10 mouse cellular contexts compared by ENCODE assay signal in genomic region chr2:71546640-71547071, GRCm38 (mm10). TPM values are rescaled to one million over a fixed set of nuclear protein-coding genes. Genes with fewer than 3 reads are reported as not detected.
A peak's percentile ranks its signal among the peaks of the same experiment; 100 is the strongest.
DNase-seq lines count a peak whose midpoint lies in the region; ATAC-seq and TF ChIP-seq lines count a peak whose summit lies in the region.
"Had no signal": no experiment of that assay in that cellular context is flagged by ENCODE, and none has a peak within 500 bp of the region (broad histone marks: within the 10 kb centered on the region; RNA-seq: fewer than 3 reads in every experiment).

Dlx2 (minus strand) TSS chr2:71546754.

- peak within 1 kb of the TSS; percentile 60 for H3K4me3 ChIP-seq in embryonic facial prominence, embryonic 14.5 days (ENCODE audit: low read depth, low read length)
- H3K4me3 ChIP-seq in intestine, postnatal 0 days (ENCODE audit: low read depth, low read length), result peak within 1 kb of the TSS; percentile 37
- H3K4me3 ChIP-seq in neural tube, embryonic 11.5 days (ENCODE audit: low read depth, low read length), result peak within 1 kb of the TSS; percentile 46

- ATAC-seq in frontal cortex, adult (ENCODE audit: low TSS enrichment), result peak; percentile 41; the same call in 1 of the 2 replicates
- ATAC-seq in embryonic facial prominence, embryonic 14.5 days (ENCODE audit: low read depth), result peak; percentile 61
- ATAC-seq in intestine, postnatal 0 days, result no peak; the same call in 1 of the 2 replicates
- ATAC-seq in neural tube, embryonic 11.5 days (ENCODE audit: insufficient read depth, low FRiP score, low TSS enrichment), result peak; percentile 81

- H3K9me3 ChIP-seq in embryonic facial prominence, embryonic 14.5 days (ENCODE audit: control insufficient read depth, low read length), result no peaks in the 10 kb centered on the region
- H3K9me3 ChIP-seq in intestine, postnatal 0 days (ENCODE audit: control insufficient read depth), result no peaks in the 10 kb centered on the region
- no peaks in the 10 kb centered on the region for H3K9me3 ChIP-seq in neural tube, embryonic 11.5 days (ENCODE audit: control insufficient read depth, low read length)

- H3K36me3 ChIP-seq in embryonic facial prominence, embryonic 14.5 days (ENCODE audit: control insufficient read depth, insufficient read depth, low read length), result no peaks in the 10 kb centered on the region
- H3K36me3 ChIP-seq in intestine, postnatal 0 days (ENCODE audit: control insufficient read depth, insufficient read depth), result no peaks in the 10 kb centered on the region
- H3K36me3 ChIP-seq in neural tube, embryonic 11.5 days (ENCODE audit: control insufficient read depth, insufficient read depth, low read length), result no peaks in the 10 kb centered on the region

- H3K4me1 ChIP-seq in embryonic facial prominence, embryonic 14.5 days (ENCODE audit: control insufficient read depth, insufficient read depth, low read length), result peaks cover 10% of the 10 kb centered on the region
- no peaks in the 10 kb centered on the region for H3K4me1 ChIP-seq in intestine, postnatal 0 days (replicated peaks; ENCODE audit: control insufficient read depth, insufficient read depth, low read length)
- H3K4me1 ChIP-seq in neural tube, embryonic 11.5 days (ENCODE audit: control insufficient read depth, insufficient read depth, low read length), result peaks cover 10% of the 10 kb centered on the region

- no peak for TF ChIP-seq CTCF in intestine, postnatal 0 days (IDR thresholded peaks at IDR 0.05; ENCODE audit: low read depth)

- peak within 1 kb of the TSS; percentile 74 for H3K9ac ChIP-seq in embryonic facial prominence, embryonic 14.5 days (ENCODE audit: low read depth, low read length)
- H3K9ac ChIP-seq in intestine, postnatal 0 days (ENCODE audit: low read depth, low read length), result no peak within 1 kb of the TSS
- peak within 1 kb of the TSS; percentile 26; the same call in 1 of the 2 replicates for H3K9ac ChIP-seq in neural tube, embryonic 11.5 days (ENCODE audit: low read length)

- peak within 1 kb of the TSS; percentile 75 for H3K27ac ChIP-seq in embryonic facial prominence, embryonic 14.5 days (replicated peaks; ENCODE audit: low read depth, low read length)
- H3K27ac ChIP-seq in intestine, postnatal 0 days (ENCODE audit: low read depth, low read length), result no peak within 1 kb of the TSS
- H3K27ac ChIP-seq in neural tube, embryonic 11.5 days (ENCODE audit: low read depth, low read length), result no peak within 1 kb of the TSS

- no peak for DNase-seq in frontal cortex, postnatal 25 days (ENCODE audit: low spot score in 2 of 2)
- DNase-seq in A20 (ENCODE audit: low read depth, low spot score), result peak; percentile 86
- peak; percentile 89 for DNase-seq in embryonic facial prominence, embryonic 14.5 days (ENCODE audit: low spot score)
- peak; percentile 87 for DNase-seq in neural tube, embryonic 11.5 days (ENCODE audit: low spot score)
- DNase-seq in gastrocnemius, postnatal 10 days, result no peak
- DNase-seq in urinary bladder, postnatal 10 days (ENCODE audit: low spot score), result no peak

- H3K4me2 ChIP-seq in embryonic facial prominence, embryonic 14.5 days (ENCODE audit: low read depth, low read length), result peak within 1 kb of the TSS; percentile 99
- peak within 1 kb of the TSS; percentile 63 for H3K4me2 ChIP-seq in intestine, postnatal 0 days (replicated peaks; ENCODE audit: low read depth)
- peak within 1 kb of the TSS; percentile 97 for H3K4me2 ChIP-seq in neural tube, embryonic 11.5 days (ENCODE audit: low read depth)

- H3K27me3 ChIP-seq in embryonic facial prominence, embryonic 14.5 days (replicated peaks; ENCODE audit: control insufficient read depth, insufficient read depth, low read length), result peaks cover 79% of the 10 kb centered on the region
- H3K27me3 ChIP-seq in intestine, postnatal 0 days (replicated peaks; ENCODE audit: control insufficient read depth, insufficient read depth, low read length), result peaks cover 92% of the 10 kb centered on the region
- H3K27me3 ChIP-seq in neural tube, embryonic 11.5 days (ENCODE audit: control insufficient read depth, insufficient read depth, low read length), result peaks cover 75% of the 10 kb centered on the region

- under 1% methylated on average over 23 of the region's 37 CpGs for WGBS in embryonic facial prominence, embryonic 14.5 days
- WGBS in intestine, postnatal 0 days, result under 1% methylated on average over 37 of the region's 37 CpGs
- WGBS in neural tube, embryonic 11.5 days, result under 1% methylated on average over 36 of the region's 37 CpGs

RNA-seq across cellular contexts. Expression of gene Dlx2, which starts in this region (rescaled TPM):
- 5.5 and 5.7 TPM in 2 replicates for polyA plus RNA-seq in embryonic facial prominence, embryonic 14.5 days (2014; fragmentation: Nextera tagmentation; extraction: Ambion mirVana)
- 1.0 and 1.3 TPM in 2 replicates for polyA plus RNA-seq in intestine, postnatal 0 days (2015; fragmentation: Nextera tagmentation; extraction: Ambion mirVana)
- 2.2 TPM in 2 replicates for polyA plus RNA-seq in neural tube, embryonic 11.5 days (2014; fragmentation: Nextera tagmentation; extraction: Ambion mirVana)
- total RNA-seq in gastrocnemius, postnatal 10 days (2021), result under 1 TPM in 1 of 2 experiments, not detected in 1; 0.09 TPM
- total RNA-seq: hematopoietic stem cell, adult 5-6 weeks; MEL had no signal

Comparison
In these comparisons a context has a peak if more than half of its experiments do, and no peak if none do; other contexts are left out.
1. DNase-seq: peak in A20 (single experiment), embryonic facial prominence, embryonic 14.5 days (single experiment) and neural tube, embryonic 11.5 days (single experiment); none in frontal cortex, postnatal 25 days (0 of 2), gastrocnemius, postnatal 10 days (single experiment) and urinary bladder, postnatal 10 days (single experiment).
2. Peak in every context shown above with its lines, with median percentiles within 50 percentile points of each other: H3K4me2 ChIP-seq and H3K4me3 ChIP-seq.